Mouse (Mus musculus) intestine, embryonic 14.5 days (tissue): ENCODE results near the gene Olfr1412. TPM values are rescaled to one million over a fixed set of nuclear protein-coding genes. Genes with fewer than 3 reads are reported as not detected.
A peak's percentile ranks its signal among the peaks of the same experiment; 100 is the strongest.

ENCODE experiments used
- ATAC-seq: fragments of 200-750 bp; cut with Nextera tagmentation; replicated peaks from 2 replicates; pipeline ENCODE4 v1.8.0; 2017; ENCODE audit warnings: low read depth, moderate number of reproducible peaks, moderate TSS enrichment, moderate library complexity; ENCODE audit not compliant: low FRiP score, low TSS enrichment
- DNase-seq: peaks from one replicate; pipeline ENCODE4 v3.0.0-alpha.2; 2018; ENCODE audit warnings: low spot score
- H3K27ac ChIP-seq: fragments of 300-500 bp; sonication (generic); 2 replicates; pipeline ENCODE4 v1.5.1; 2014; ENCODE audit warnings: low read depth, mild to moderate bottlenecking, control low read depth
- H3K27me3 ChIP-seq: fragments of 300-500 bp; sonication (generic); replicated peaks from 2 replicates; pipeline ENCODE4 v1.6.1; 2014; ENCODE audit warnings: low read length, control low read depth; ENCODE audit not compliant: control insufficient read depth, insufficient read depth
- H3K36me3 ChIP-seq: fragments of 300-500 bp; sonication (generic); 2 replicates; pipeline ENCODE4 v1.6.1; 2014; ENCODE audit warnings: low read length, control low read depth; ENCODE audit not compliant: control insufficient read depth, insufficient read depth
- H3K4me1 ChIP-seq: fragments of 300-500 bp; sonication (generic); replicated peaks from 2 replicates; pipeline ENCODE4 v1.6.1; 2014; ENCODE audit warnings: low read length, control low read depth, mixed read lengths; ENCODE audit not compliant: control insufficient read depth, insufficient read depth
- H3K4me2 ChIP-seq: fragments of 300-500 bp; sonication (generic); 2 replicates; pipeline ENCODE4 v1.6.1; 2014; ENCODE audit warnings: low read length
- H3K4me3 ChIP-seq: fragments of 300-500 bp; sonication (generic); 2 replicates; pipeline ENCODE4 v1.5.1; 2014; ENCODE audit warnings: low read depth, low read length, control low read depth, mixed read lengths
- H3K9ac ChIP-seq: fragments of 300-500 bp; sonication (generic); 2 replicates; pipeline ENCODE4 v1.6.1; 2014; ENCODE audit warnings: mild to moderate bottlenecking, low read length
- H3K9me3 ChIP-seq: fragments of 300-500 bp; sonication (generic); 2 replicates; pipeline ENCODE4 v1.6.1; 2016; ENCODE audit warnings: low read length, control low read depth; ENCODE audit not compliant: control insufficient read depth
- WGBS: fragments of 180-500 bp; shearing (Covaris S2); extraction: QIAGEN DNeasy Blood & Tissue Kit; methylation state at CpG from one replicate; pipeline ENCODE4 v1.1.7; 2014; 5-methylcytosine and 5-hydroxymethylcytosine counted together
- polyA plus RNA-seq: library from polyadenylated mRNA; unstranded; fragments of >200 nt; fragmentation: Nextera tagmentation; extraction: Ambion mirVana; gene quantifications from 2 replicates; pipeline ENCODE4 v1.2.1, GENCODE M21; 2014

Gene Olfr1412
- polyA plus RNA-seq, 1 experiment from 2014 or later, result not detected

GRCm38 (mm10) chr1:92640393-92640792 is 54.8 kb downstream of the Olfr1412 start:
- WGBS, result 89% methylated on average over 6 of the region's 6 CpGs
- Histone ChIP-seq H3K9me3 (no peaks in the 10 kb centered on the region), H3K27me3 (no peaks in the 10 kb centered on the region), H3K36me3 (peaks cover 32% of the 10 kb centered on the region), H3K4me2 (peak overlapping the region; percentile 98; the same call in 1 of the 2 replicates), H3K4me1 (peaks cover 13% of the 10 kb centered on the region), H3K9ac (no peak overlapping the region), H3K27ac (no peak overlapping the region), H3K4me3 (no peak overlapping the region)
- peak; percentile 44 for DNase-seq
- no peak for ATAC-seq

Other genes with a start within 250 kb of the Olfr1412 start
- gene Ndufa10, start 111.9 kb upstream of the Olfr1412 start, polyA plus RNA-seq, result 312 and 331 TPM in 2 replicates
- not detected in 2 replicates for gene Olfr1416, start 100.7 kb upstream of the Olfr1412 start, polyA plus RNA-seq
- not detected in 2 replicates for gene Olfr1415, start 89.7 kb upstream of the Olfr1412 start, polyA plus RNA-seq
- not detected in 2 replicates for gene Olfr1414, start 67.1 kb upstream of the Olfr1412 start, polyA plus RNA-seq
- not detected in 2 replicates for gene Olfr1413, start 14.5 kb upstream of the Olfr1412 start, polyA plus RNA-seq
- gene Olfr1411, start 8.6 kb downstream of the Olfr1412 start, polyA plus RNA-seq, result not detected in 2 replicates
- not detected in 2 replicates for gene Olfr1410, start 20.0 kb downstream of the Olfr1412 start, polyA plus RNA-seq
- not detected in 2 replicates for gene Olfr12, start 32.0 kb downstream of the Olfr1412 start, polyA plus RNA-seq
- gene Cops9, start 56.2 kb downstream of the Olfr1412 start, polyA plus RNA-seq, result 424 and 467 TPM in 2 replicates
- 0.09 TPM in 1 of 2 replicates, not detected in the other for gene Otos, start 63.1 kb downstream of the Olfr1412 start, polyA plus RNA-seq
- 46.3 and 47.9 TPM in 2 replicates for gene Gpc1, start 245.9 kb downstream of the Olfr1412 start, polyA plus RNA-seq